Mouse (Mus musculus) retina, adult 2 months (tissue): ENCODE measurements around the gene Dlgap1.
"Not testable (repeated sequence)": the region's sequence is repeated elsewhere in the genome, so short reads cannot be mapped to it uniquely, and the experiment has no call there.

Experiments
- DNase-seq: peaks from one replicate; pipeline ENCODE4 v3.0.0-alpha.2; 2012; ENCODE audit warnings: low read depth, low spot score

Gene Dlgap1

GRCm38 (mm10) chr17:70521971-70522370 lies 553.1 kb downstream of the Dlgap1 start:
- DNase-seq = no peak

- no peak for DNase-seq
These were observed 557.1 kb downstream of the Dlgap1 start for GRCm38 (mm10) chr17:70525990-70526389.

- peak; percentile 18 for DNase-seq
These were observed 558.2 kb downstream of the Dlgap1 start for GRCm38 (mm10) chr17:70527101-70527500.

- DNase-seq = no peak
These were observed 559.6 kb downstream of the Dlgap1 start for GRCm38 (mm10) chr17:70528196-70529187.

- no peak for DNase-seq
These were observed 565.4 kb downstream of the Dlgap1 start for GRCm38 (mm10) chr17:70534321-70534720.

- DNase-seq = no peak
These were observed 572.9 kb downstream of the Dlgap1 start for GRCm38 (mm10) chr17:70541816-70542215.

- no peak for DNase-seq
These were observed 581.9 kb downstream of the Dlgap1 start for GRCm38 (mm10) chr17:70550793-70551192.

- DNase-seq = no peak
These were observed 592.7 kb downstream of the Dlgap1 start for GRCm38 (mm10) chr17:70561547-70561946.

GRCm38 (mm10) chr17:70570848-70571247 lies 602.0 kb downstream of the Dlgap1 start:
- DNase-seq = no peak

GRCm38 (mm10) chr17:70583042-70583441 lies 614.2 kb downstream of the Dlgap1 start:
- no peak for DNase-seq

- no peak for DNase-seq
These were observed 618.0 kb downstream of the Dlgap1 start for GRCm38 (mm10) chr17:70586735-70587425.

- not testable (repeated sequence) for DNase-seq
These were observed 619.2 kb downstream of the Dlgap1 start for GRCm38 (mm10) chr17:70587975-70588630.

GRCm38 (mm10) chr17:70588691-70589090 lies 619.8 kb downstream of the Dlgap1 start:
- DNase-seq = no peak

- DNase-seq = no peak
These were observed 620.3 kb downstream of the Dlgap1 start for GRCm38 (mm10) chr17:70589140-70589539.

GRCm38 (mm10) chr17:70590506-70590905 lies 621.6 kb downstream of the Dlgap1 start:
- DNase-seq = no peak

GRCm38 (mm10) chr17:70594277-70594676 lies 625.4 kb downstream of the Dlgap1 start:
- DNase-seq = no peak

- no peak for DNase-seq
These were observed 627.5 kb downstream of the Dlgap1 start for GRCm38 (mm10) chr17:70596326-70596725.

GRCm38 (mm10) chr17:70600462-70600861 lies 631.6 kb downstream of the Dlgap1 start:
- DNase-seq = no peak

GRCm38 (mm10) chr17:70602051-70602450 lies 633.2 kb downstream of the Dlgap1 start:
- DNase-seq = no peak

GRCm38 (mm10) chr17:70605659-70606058 lies 636.8 kb downstream of the Dlgap1 start:
- no peak for DNase-seq

- no peak for DNase-seq
These were observed 643.3 kb downstream of the Dlgap1 start for GRCm38 (mm10) chr17:70612171-70612570.

GRCm38 (mm10) chr17:70613897-70614296 lies 645.0 kb downstream of the Dlgap1 start:
- no peak for DNase-seq
